Mouse (Mus musculus): ENCODE measurements around the gene Car9. TPM values are rescaled to one million over a fixed set of nuclear protein-coding genes. Genes with fewer than 3 reads are reported as not detected.
A peak's percentile ranks its signal among the peaks of the same experiment; 100 is the strongest.

The Car9 gene
- polyA plus RNA-seq, 1 experiment, result 2.9 TPM

DNA sequence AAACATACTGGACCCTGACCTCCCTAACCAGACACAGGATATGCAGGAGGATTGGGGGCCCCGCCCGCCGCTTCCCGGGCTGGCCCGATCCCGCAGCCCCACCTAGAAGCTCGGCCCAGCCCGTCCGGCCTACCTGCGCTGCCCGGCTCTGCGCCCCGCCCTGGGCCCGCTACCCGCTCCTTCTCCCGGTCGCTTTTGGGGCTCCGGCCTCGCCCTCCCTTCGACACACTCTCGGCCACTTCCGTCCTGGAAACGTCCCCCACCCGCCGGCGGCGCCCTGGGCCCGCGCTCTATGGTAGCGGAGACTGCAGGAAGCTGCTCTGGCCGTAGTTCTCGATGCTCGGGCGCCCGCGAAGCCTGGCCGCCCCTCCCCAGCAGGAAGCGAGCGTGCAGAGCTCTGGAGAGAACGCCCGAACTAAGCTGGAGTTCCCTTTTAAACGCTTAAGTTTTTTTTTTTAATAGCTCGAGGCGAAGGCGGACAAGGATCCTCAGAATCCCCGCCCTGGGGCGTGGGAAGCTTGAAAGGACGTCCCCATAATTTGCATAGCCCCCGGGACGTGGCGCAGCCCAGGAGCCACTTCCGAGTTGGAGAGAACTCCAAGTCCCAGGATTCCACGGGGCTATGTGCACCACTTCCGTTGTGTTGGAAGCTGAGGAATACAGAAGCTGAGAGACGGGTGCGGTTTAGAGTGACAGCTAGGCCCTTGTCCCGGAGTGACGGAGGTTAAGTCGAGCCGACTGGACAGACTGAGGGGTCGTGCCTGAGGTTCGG is 55.4 kb downstream of the Car9 start, which contains the start of the genes Creb3 and Tln1:
TSS of gene Creb3 (plus strand) at position 336 of the 772 bp plus-strand sequence.
TSS of gene Tln1 (minus strand) at position 695 of the 772 bp plus-strand sequence.
- Histone ChIP-seq H3K36me3 (ENCODE audit: control insufficient read depth, insufficient read depth, low read length) (peaks cover 20% of the 10 kb centered on the region), H3K4me1 (replicated peaks; ENCODE audit: control insufficient read depth, insufficient read depth, low read length) (peaks cover 38% of the 10 kb centered on the region), H3K27me3 (ENCODE audit: control insufficient read depth, insufficient read depth, low read length) (no peaks in the 10 kb centered on the region), H3K27ac (ENCODE audit: control insufficient read depth, insufficient read depth, low read length) (peak within 1 kb of the TSS; percentile 91), H3K4me3 (ENCODE audit: control insufficient read depth, insufficient read depth, low read length) (peak within 1 kb of the TSS; percentile 98)
- TF ChIP-seq CTCF (IDR thresholded peaks at IDR 0.05; ENCODE audit: borderline replicate concordance, control insufficient read depth, extremely low read depth, insufficient read depth, low read length, poor library complexity) (no peak), POLR2A (IDR thresholded peaks at IDR 0.05; ENCODE audit: control insufficient read depth, extremely low read depth, insufficient read depth, low read length, poor library complexity) (peak; percentile 66; the same call in 1 of the 2 replicates)
- peak; percentile 92 for DNase-seq
- WGBS, result 1% methylated on average over 62 of the region's 62 CpGs

DNA sequence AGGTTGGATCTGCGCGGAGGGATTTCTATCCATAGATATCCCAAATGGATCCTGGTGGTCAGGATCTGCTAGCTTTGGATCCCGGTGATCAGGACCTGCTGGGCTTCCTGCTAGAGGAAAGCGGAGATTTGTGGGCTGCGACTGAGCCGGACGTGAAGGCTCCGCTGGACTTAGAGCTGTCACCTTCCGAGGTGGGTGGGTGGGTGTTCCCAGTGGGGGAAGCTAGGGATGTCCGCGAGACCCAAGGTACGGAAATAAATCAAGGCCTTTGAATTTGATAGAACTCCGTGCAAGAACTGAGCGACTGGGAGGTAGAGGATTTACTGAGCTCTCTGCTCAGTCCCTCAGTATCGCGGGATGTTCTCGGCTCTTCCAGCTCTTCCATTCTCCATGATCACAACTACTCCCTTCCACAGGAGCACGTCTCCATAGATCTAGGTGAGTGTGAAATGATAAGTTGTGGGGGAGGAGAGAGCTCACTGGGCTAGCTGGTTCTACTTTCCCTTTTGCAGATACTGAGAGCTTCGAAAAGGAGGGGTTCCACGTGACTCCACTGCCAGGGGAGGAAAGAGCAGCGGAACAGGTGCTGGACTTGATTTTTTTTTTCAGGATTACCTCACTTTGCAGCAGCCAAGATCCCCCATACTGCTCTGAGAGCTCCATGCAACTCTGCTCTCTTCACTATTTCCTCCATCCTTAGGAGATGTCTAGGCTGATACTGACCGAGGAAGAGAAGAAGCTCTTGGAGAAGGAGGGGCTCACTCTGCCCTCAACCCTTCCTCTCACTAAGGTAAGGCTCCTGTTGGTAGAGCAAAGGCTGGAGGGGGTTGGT is 56.2 kb downstream of the Car9 start:
- WGBS, result 3% methylated on average over 22 of the region's 22 CpGs
- Histone ChIP-seq H3K27me3 (ENCODE audit: control insufficient read depth, insufficient read depth, low read length) (no peaks in the 10 kb centered on the region), H3K27ac (ENCODE audit: control insufficient read depth, insufficient read depth, low read length) (peak overlapping the region; percentile 4; the same call in 1 of the 2 replicates), H3K36me3 (ENCODE audit: control insufficient read depth, insufficient read depth, low read length) (peaks cover 27% of the 10 kb centered on the region), H3K4me1 (replicated peaks; ENCODE audit: control insufficient read depth, insufficient read depth, low read length) (peaks cover 32% of the 10 kb centered on the region), H3K4me3 (ENCODE audit: control insufficient read depth, insufficient read depth, low read length) (peak overlapping the region; percentile 98)
- TF ChIP-seq CTCF (IDR thresholded peaks at IDR 0.05; ENCODE audit: borderline replicate concordance, control insufficient read depth, extremely low read depth, insufficient read depth, low read length, poor library complexity) (no peak), POLR2A (IDR thresholded peaks at IDR 0.05; ENCODE audit: control insufficient read depth, extremely low read depth, insufficient read depth, low read length, poor library complexity) (no peak)
- DNase-seq, result no peak

Other genes starting within 250 kb of the Car9 start
- gene Atp8b5, start 239.8 kb upstream of the Car9 start, polyA plus RNA-seq (2012; rRNA removed), result 0.10 and 0.36 TPM in 2 replicates
- gene Rusc2, start 125.0 kb upstream of the Car9 start, polyA plus RNA-seq (2012; rRNA removed), result 4.2 and 4.3 TPM in 2 replicates
- gene Fam166b, start 77.8 kb upstream of the Car9 start, polyA plus RNA-seq (2012; rRNA removed), result 0.22 and 0.42 TPM in 2 replicates
- 66.6 and 67.5 TPM in 2 replicates for gene Tesk1, start 65.0 kb upstream of the Car9 start, polyA plus RNA-seq (2012; rRNA removed)
- 9.8 and 10.8 TPM in 2 replicates for gene Cd72, start 52.3 kb upstream of the Car9 start, polyA plus RNA-seq (2012; rRNA removed)
- 187 and 239 TPM in 2 replicates for gene Sit1, start 23.2 kb upstream of the Car9 start, polyA plus RNA-seq (2012; rRNA removed)
- 330 and 367 TPM in 2 replicates for gene Ccdc107, start 14.1 kb upstream of the Car9 start, polyA plus RNA-seq (2012; rRNA removed)
- 105 and 108 TPM in 2 replicates for gene Arhgef39, start 7.3 kb upstream of the Car9 start, polyA plus RNA-seq (2012; rRNA removed)
- 10.7 and 12.1 TPM in 2 replicates for gene Tpm2, start 16.8 kb downstream of the Car9 start, polyA plus RNA-seq (2012; rRNA removed)
- gene Creb3, start 55.4 kb downstream of the Car9 start, polyA plus RNA-seq (2012; rRNA removed), result 64.6 and 80.2 TPM in 2 replicates
- 225 and 254 TPM in 2 replicates for gene Tln1, start 55.7 kb downstream of the Car9 start, polyA plus RNA-seq (2012; rRNA removed)
- gene Rgp1, start 71.7 kb downstream of the Car9 start, polyA plus RNA-seq (2012; rRNA removed), result 99.6 and 114 TPM in 2 replicates
- 85.4 and 87.0 TPM in 2 replicates for gene Gba2, start 71.9 kb downstream of the Car9 start, polyA plus RNA-seq (2012; rRNA removed)
- not detected in 2 replicates for gene Msmp, start 77.5 kb downstream of the Car9 start, polyA plus RNA-seq (2012; rRNA removed)
- gene Npr2, start 125.0 kb downstream of the Car9 start, polyA plus RNA-seq (2012; rRNA removed), result 5.2 and 6.3 TPM in 2 replicates
- 1.00 and 1.0 TPM in 2 replicates for gene Spag8, start 146.6 kb downstream of the Car9 start, polyA plus RNA-seq (2012; rRNA removed)
- gene Hint2, start 149.5 kb downstream of the Car9 start, polyA plus RNA-seq (2012; rRNA removed), result 28.8 and 41.5 TPM in 2 replicates
- gene Tmem8b, start 162.0 kb downstream of the Car9 start, polyA plus RNA-seq (2012; rRNA removed), result 9.0 and 10.0 TPM in 2 replicates
- 0.03 TPM in 1 of 2 replicates, not detected in the other for gene Fam221b, start 162.2 kb downstream of the Car9 start, polyA plus RNA-seq (2012; rRNA removed)
- gene Olfr70, start 193.8 kb downstream of the Car9 start, polyA plus RNA-seq (2012; rRNA removed), result not detected in 2 replicates
- gene Olfr71, start 203.3 kb downstream of the Car9 start, polyA plus RNA-seq (2012; rRNA removed), result not detected in 2 replicates
- 1.2 and 1.8 TPM in 2 replicates for gene Hrct1, start 220.2 kb downstream of the Car9 start, polyA plus RNA-seq (2012; rRNA removed)
- gene Spaar, start 223.1 kb downstream of the Car9 start, polyA plus RNA-seq (2012; rRNA removed), result 0.64 and 0.96 TPM in 2 replicates

All from thymus, adult 2 months (tissue).